Mouse (Mus musculus) forebrain, embryonic 11.5 days (tissue): ENCODE results near the gene Tnnt3. TPM values are rescaled to one million over a fixed set of nuclear protein-coding genes. Genes with fewer than 3 reads are reported as not detected.

ENCODE experiments used
- ATAC-seq: fragments of 200-750 bp; cut with Nextera tagmentation; replicated peaks from 2 replicates; pipeline ENCODE4 v1.8.0; 2017; ENCODE audit warnings: moderate TSS enrichment; ENCODE audit not compliant: low FRiP score
- DNase-seq: peaks from one replicate; pipeline ENCODE4 v3.0.0-alpha.2; 2017; ENCODE audit warnings: low spot score
- H3K27ac ChIP-seq: fragments of 300-500 bp; sonication (generic); 2 replicates; pipeline ENCODE4 v1.5.1; 2014; ENCODE audit warnings: low read depth, low read length
- H3K27me3 ChIP-seq: fragments of 300-500 bp; sonication (generic); 2 replicates; pipeline ENCODE4 v1.6.1; 2014; ENCODE audit warnings: mild to moderate bottlenecking, low read length, mixed read lengths; ENCODE audit not compliant: control insufficient read depth, insufficient read depth
- H3K36me3 ChIP-seq: fragments of 300-500 bp; sonication (generic); 2 replicates; pipeline ENCODE4 v1.6.1; 2014; ENCODE audit warnings: mild to moderate bottlenecking, low read length, moderate library complexity, mixed read lengths; ENCODE audit not compliant: control insufficient read depth, insufficient read depth
- H3K4me1 ChIP-seq: fragments of 300-500 bp; sonication (generic); replicated peaks from 2 replicates; pipeline ENCODE4 v1.6.1; 2014; ENCODE audit warnings: low read length, mixed read lengths; ENCODE audit not compliant: control insufficient read depth, insufficient read depth
- H3K4me2 ChIP-seq: fragments of 300-500 bp; sonication (generic); 2 replicates; pipeline ENCODE4 v1.6.1; 2014; ENCODE audit warnings: low read depth, mild to moderate bottlenecking, low read length, moderate library complexity, mixed read lengths; ENCODE audit not compliant: severe bottlenecking
- H3K4me3 ChIP-seq: fragments of 300-500 bp; sonication (generic); 2 replicates; pipeline ENCODE4 v1.5.1; 2014; ENCODE audit warnings: low read depth, low read length
- H3K9ac ChIP-seq: fragments of 300-500 bp; sonication (generic); 2 replicates; pipeline ENCODE4 v1.6.1; 2014; ENCODE audit warnings: low read length
- H3K9me3 ChIP-seq: fragments of 300-500 bp; sonication (generic); 2 replicates; pipeline ENCODE4 v1.6.1; 2016; ENCODE audit warnings: low read length, mixed read lengths; ENCODE audit not compliant: control insufficient read depth
- WGBS: fragments of 180-500 bp; shearing (Covaris S2); extraction: QIAGEN DNeasy Blood & Tissue Kit; methylation state at CpG from one replicate; pipeline ENCODE4 v1.1.7; 2014; 5-methylcytosine and 5-hydroxymethylcytosine counted together
- polyA plus RNA-seq: library from polyadenylated mRNA; unstranded; fragments of >200 nt; fragmentation: Nextera tagmentation; extraction: Ambion mirVana; gene quantifications from 2 replicates; pipeline ENCODE4 v1.2.1, GENCODE M21; 2014

The Tnnt3 gene
- polyA plus RNA-seq, 1 experiment from 2014 or later = 1.0 TPM

DNA sequence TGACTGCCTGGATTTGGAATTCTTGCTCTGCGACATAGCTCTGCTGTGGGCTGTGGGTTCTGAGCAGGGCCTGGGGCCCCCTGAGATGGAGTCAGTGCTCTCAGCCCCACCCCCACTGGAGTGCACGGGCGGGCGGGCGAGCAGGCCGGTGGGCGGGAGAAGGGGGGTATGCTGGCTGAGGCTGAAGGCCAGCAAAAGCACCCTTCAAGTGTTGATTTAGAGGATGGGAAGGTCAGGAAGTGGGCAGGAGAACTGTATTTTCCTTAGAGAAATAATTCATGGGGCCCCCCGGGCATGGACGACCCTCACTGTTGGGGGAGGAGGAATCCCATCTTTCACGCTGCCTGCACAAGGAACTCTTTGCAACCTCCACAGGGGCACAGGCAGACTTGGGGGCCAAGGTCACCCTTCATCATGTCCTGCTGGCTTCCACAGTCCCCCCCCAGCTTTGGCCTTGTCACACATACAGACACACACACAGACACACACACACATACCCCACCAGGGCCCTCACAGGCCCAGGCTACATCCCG, 44.2 kb downstream of the Tnnt3 start:
- H3K4me2 ChIP-seq = 0 out of 2 replicates have a peak overlapping the region, but pooled peaks have one; percentile 15
- no peaks in the 10 kb centered on the region for H3K36me3 ChIP-seq
- WGBS = 43% methylated on average over 11 of the region's 11 CpGs
- H3K27ac ChIP-seq = no peak overlapping the region
- H3K9me3 ChIP-seq = no peaks in the 10 kb centered on the region
- DNase-seq (no peak), ATAC-seq (no peak)
- H3K9ac ChIP-seq = peak overlapping the region; percentile 32
- no peak overlapping the region for H3K4me3 ChIP-seq
- H3K27me3 ChIP-seq = no peaks in the 10 kb centered on the region
- peaks cover 17% of the 10 kb centered on the region for H3K4me1 ChIP-seq

DNA sequence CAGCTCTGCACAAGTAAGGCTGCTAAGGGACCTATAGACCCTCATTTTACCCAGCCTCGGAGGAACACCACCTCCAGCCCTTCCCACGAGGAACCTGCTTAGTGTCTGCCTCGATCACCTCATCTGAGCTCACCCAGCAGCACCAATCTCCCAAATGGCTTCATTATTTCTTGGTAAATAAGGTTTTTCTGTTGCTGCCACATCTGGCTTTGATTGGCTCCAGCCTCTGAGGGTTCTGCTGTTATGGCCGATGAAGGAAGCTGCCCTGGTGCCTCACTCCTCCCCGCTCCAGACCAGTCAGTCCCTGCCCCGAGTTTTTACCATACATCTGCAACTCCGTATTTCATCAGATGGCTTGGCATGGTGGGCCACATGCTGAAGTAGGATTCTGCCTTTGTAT, 47.3 kb downstream of the Tnnt3 start:
- no peaks in the 10 kb centered on the region for H3K27me3 ChIP-seq
- no peak for DNase-seq
- H3K9me3 ChIP-seq = no peaks in the 10 kb centered on the region
- H3K4me2 ChIP-seq = no peak overlapping the region
- H3K36me3 ChIP-seq = no peaks in the 10 kb centered on the region
- H3K4me3 ChIP-seq = no peak overlapping the region
- H3K27ac ChIP-seq = no peak overlapping the region
- no peak for ATAC-seq
- 77% methylated on average over 7 of the region's 7 CpGs for WGBS
- peaks cover 10% of the 10 kb centered on the region for H3K4me1 ChIP-seq
- H3K9ac ChIP-seq = no peak overlapping the region

DNA sequence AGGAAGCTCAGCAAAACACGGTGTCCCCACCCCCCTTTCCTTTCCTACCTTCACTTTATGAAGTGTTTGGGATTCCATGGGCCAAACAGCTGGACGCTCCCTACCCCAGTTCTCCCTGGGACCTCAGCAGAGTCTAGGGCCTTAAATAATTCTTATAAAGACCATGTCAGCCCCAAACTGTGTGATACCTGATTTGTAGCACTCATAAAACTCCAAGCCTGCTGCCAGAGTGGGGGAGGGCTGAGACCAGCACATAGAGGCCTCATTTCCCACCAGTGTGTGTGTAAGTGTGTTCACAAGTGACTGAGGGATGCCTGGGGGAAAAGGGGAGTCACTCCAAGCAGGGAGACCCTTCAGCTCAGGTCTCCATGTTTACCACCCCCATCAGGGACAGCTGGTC, 49.2 kb downstream of the Tnnt3 start:
- Histone ChIP-seq H3K9me3 (no peaks in the 10 kb centered on the region), H3K4me1 (peaks cover 6% of the 10 kb centered on the region), H3K9ac (no peak overlapping the region), H3K4me3 (no peak overlapping the region), H3K4me2 (no peak overlapping the region), H3K27me3 (no peaks in the 10 kb centered on the region), H3K27ac (no peak overlapping the region), H3K36me3 (no peaks in the 10 kb centered on the region)
- no peak for DNase-seq
- 71% methylated on average over 2 of the region's 2 CpGs for WGBS
- ATAC-seq = no peak

DNA sequence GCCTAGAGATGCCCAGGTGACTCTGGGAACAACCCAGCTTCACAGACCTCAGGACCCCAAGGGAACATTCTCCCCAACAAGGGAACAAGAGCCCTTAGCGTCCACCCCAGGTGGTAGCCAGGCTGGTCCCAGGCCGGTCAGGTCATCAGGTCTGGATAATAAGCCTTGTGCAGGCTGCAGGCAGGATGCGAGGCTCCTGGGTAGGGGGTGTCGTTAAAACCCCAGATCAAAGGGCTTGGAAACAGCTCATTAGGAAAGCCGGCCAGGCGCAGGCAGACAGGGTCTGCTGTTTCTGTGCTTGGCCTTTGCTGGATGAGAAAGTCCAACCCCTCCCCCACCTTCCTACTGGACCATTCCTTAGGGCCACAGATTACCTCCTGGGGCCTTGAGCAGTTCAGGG, 50.1 kb downstream of the Tnnt3 start:
- peaks cover 3% of the 10 kb centered on the region; the same call in 1 of the 2 replicates for H3K4me1 ChIP-seq
- H3K4me3 ChIP-seq = no peak overlapping the region

DNA sequence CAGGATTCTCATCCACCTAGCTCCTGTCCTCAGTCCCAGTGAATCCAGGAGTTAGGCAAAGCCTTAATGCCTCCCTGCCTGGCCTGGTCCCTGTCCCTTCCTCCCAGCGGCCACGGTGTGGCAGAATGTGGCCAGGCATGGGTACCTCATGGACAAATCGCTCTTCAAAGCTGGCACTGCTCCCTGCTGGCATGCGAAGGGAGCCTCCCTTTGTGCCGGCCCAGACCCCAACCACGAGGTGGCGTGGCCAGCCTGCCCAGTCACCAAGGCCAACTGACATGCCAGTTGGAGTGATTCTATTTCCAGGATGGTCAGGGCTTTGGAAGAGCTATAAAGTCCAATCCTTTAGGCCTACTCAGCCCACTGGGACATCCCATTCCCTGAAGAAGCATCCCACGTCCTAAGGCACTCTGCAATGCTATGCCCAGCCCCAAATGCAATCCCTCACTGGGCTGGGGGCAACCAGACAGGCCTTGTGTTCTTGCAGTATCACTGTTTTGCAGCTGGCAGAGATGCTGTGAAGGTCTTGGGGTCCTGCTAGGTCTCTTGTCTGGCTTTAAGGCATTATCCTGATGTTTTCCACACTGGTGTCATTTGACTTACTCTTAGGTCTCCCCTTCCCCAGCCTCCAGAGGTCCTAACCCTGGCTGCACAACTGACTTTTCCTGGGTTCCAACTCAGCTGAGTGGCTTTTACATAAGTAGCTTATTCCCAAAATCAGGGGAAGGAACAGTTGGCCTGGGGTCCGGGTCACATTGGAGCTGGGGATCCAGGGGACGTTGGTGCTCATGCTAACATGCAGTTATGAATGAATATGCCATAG, 51.5 kb downstream of the Tnnt3 start:
- Histone ChIP-seq H3K27ac (no peak overlapping the region), H3K9me3 (no peaks in the 10 kb centered on the region), H3K9ac (no peak overlapping the region), H3K4me3 (no peak overlapping the region), H3K36me3 (no peaks in the 10 kb centered on the region), H3K4me1 (peaks cover 8% of the 10 kb centered on the region; the same call in 1 of the 2 replicates), H3K27me3 (no peaks in the 10 kb centered on the region), H3K4me2 (no peak overlapping the region)
- no peak for ATAC-seq
- WGBS = 86% methylated on average over 10 of the region's 10 CpGs
- DNase-seq = no peak

More for the DNA sequence above, 50.1 kb downstream of the Tnnt3 start:
- WGBS = 11% methylated on average over 6 of the region's 6 CpGs
- Histone ChIP-seq H3K27ac (no peak overlapping the region), H3K9ac (no peak overlapping the region), H3K9me3 (no peaks in the 10 kb centered on the region), H3K36me3 (no peaks in the 10 kb centered on the region), H3K4me2 (no peak overlapping the region), H3K27me3 (no peaks in the 10 kb centered on the region)
- ATAC-seq (no peak), DNase-seq (no peak)

DNA sequence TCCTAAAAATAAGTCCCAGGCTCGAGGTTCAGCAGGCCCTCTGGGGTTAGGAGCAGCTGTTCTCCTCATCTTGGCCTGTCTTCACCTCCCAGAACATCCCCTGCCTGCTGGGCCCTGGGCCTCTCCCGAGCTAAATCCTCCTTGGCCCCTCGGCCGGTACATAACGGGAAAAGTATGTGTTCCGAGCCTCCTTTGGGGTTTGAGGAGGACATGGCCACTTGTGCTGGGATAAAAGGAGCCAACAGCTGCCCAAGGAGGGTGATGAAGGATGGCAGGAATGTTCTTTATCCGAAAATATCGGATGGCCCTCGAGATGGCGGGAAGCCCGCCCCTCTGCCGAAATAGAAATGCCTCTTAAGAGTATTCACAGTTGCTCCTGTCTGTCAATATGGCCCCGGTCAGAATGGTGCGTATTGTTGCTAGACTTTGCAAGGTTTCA, 52.3 kb downstream of the Tnnt3 start:
- ATAC-seq = no peak
- no peaks in the 10 kb centered on the region for H3K27me3 ChIP-seq
- no peaks in the 10 kb centered on the region for H3K9me3 ChIP-seq
- 81% methylated on average over 14 of the region's 14 CpGs for WGBS
- peaks cover 8% of the 10 kb centered on the region; the same call in 1 of the 2 replicates for H3K4me1 ChIP-seq
- no peak overlapping the region for H3K9ac ChIP-seq
- DNase-seq = no peak
- no peaks in the 10 kb centered on the region for H3K36me3 ChIP-seq
- no peak overlapping the region for H3K4me2 ChIP-seq
- H3K4me3 ChIP-seq = no peak overlapping the region
- no peak overlapping the region for H3K27ac ChIP-seq

DNA sequence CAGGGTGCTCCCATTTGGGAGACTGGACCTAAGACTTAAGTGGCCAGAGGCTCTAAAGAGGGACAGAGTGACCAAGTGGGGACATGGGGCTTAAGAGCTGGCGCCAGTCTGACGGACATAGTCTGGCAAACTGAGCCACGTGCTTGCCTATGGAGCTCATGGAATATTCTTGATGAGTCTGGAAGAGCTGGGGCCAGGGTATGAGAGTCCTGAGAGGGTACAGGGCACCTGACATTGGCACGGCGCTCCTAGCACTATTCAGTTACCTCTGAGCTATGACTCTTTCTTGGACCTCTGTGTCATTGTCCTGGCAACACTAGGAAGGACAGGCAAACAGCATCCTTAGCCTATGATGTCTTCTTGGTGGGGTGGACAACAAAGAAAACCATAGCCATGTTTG, 53.1 kb downstream of the Tnnt3 start:
- no peak overlapping the region for H3K4me2 ChIP-seq
- no peak overlapping the region for H3K9ac ChIP-seq
- H3K9me3 ChIP-seq = no peaks in the 10 kb centered on the region
- no peaks in the 10 kb centered on the region for H3K36me3 ChIP-seq
- H3K4me3 ChIP-seq = no peak overlapping the region
- ATAC-seq = no peak
- peaks cover 8% of the 10 kb centered on the region; the same call in 1 of the 2 replicates for H3K4me1 ChIP-seq
- no peak overlapping the region for H3K27ac ChIP-seq
- DNase-seq = no peak
- H3K27me3 ChIP-seq = no peaks in the 10 kb centered on the region
- WGBS = 92% methylated on average over 5 of the region's 5 CpGs

DNA sequence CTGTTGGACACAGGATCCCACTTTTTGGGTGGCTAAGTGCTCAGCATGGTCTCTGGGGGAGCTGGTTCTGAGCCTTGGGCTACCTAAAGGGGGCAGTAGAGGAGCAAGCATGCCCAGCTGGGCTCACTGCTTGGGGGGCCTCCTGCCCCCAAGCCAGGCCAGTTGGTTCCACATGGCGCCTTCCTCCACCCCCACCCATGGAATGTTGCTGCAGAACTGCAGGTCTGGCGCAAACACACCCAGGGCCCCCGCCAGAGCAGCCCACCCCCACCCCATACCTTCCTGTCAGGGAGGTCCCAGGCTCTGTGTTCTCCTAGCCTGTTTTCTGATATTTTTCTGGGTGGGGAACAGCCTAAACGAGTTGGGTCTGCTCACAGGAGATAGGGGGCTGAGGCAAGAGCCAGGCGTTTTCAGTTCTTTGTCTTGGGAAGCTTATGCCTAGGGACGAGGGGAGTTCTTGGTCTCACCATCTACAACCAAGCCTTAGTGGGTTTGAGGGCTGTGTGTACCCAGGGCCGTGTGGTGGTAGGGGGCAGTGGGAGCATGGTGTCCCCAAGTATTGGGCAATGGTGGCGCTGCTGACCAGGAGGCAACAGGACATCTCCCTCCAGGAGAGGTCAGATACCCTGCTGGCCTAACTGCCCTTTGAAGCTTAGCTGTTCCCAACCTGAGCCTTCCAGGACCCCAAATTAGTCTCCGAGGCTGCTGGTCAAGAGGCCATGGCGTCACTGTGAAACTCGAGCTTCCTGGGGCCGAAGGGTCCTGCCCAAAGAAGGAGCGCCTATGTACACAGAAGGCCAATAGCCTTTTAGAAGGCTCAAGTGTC, 54.2 kb downstream of the Tnnt3 start:
- Histone ChIP-seq H3K9me3 (no peaks in the 10 kb centered on the region), H3K27ac (no peak overlapping the region), H3K4me1 (peaks cover 8% of the 10 kb centered on the region; the same call in 1 of the 2 replicates), H3K9ac (no peak overlapping the region), H3K27me3 (no peaks in the 10 kb centered on the region), H3K4me3 (no peak overlapping the region), H3K36me3 (no peaks in the 10 kb centered on the region), H3K4me2 (no peak overlapping the region)
- ATAC-seq (no peak), DNase-seq (no peak)
- 52% methylated on average over 13 of the region's 13 CpGs for WGBS
